Mouse (Mus musculus): ENCODE measurements at regions not wholly inside any gene's neighbourhood (a gene's known extent, or its start where the extent isn't known, plus 50 kb on each side); places are given as distances from the start of the nearest gene placed in this dataset.

GRCm38 (mm10) chr16:78057549-78057948 is 243.7 kb upstream of the Cxadr start:
- no peak for DNase-seq (ENCODE audit: extremely low spot score, low spot score)
- no peaks in the 10 kb centered on the region for H3K4me1 ChIP-seq
- WGBS, result 71% methylated on average over 3 of the region's 3 CpGs
- H3K4me3 ChIP-seq, result no peak overlapping the region
- H3K27ac ChIP-seq, result no peak overlapping the region
- H3K36me3 ChIP-seq (replicated peaks), result no peaks in the 10 kb centered on the region
- H3K9me3 ChIP-seq, result no peaks in the 10 kb centered on the region
- H3K27me3 ChIP-seq (ENCODE audit: poor library complexity, severe bottlenecking), result no peaks in the 10 kb centered on the region

- no peaks in the 10 kb centered on the region for H3K9me3 ChIP-seq
- no peak for DNase-seq (ENCODE audit: extremely low spot score, low spot score)
- peaks cover 10% of the 10 kb centered on the region; the same call in 1 of the 2 replicates for H3K4me1 ChIP-seq
- H3K27me3 ChIP-seq (ENCODE audit: poor library complexity, severe bottlenecking), result no peaks in the 10 kb centered on the region
- H3K27ac ChIP-seq, result no peak overlapping the region
- H3K4me3 ChIP-seq, result no peak overlapping the region
- no peaks in the 10 kb centered on the region for H3K36me3 ChIP-seq (replicated peaks)
- WGBS, result 57% methylated on average over 7 of the region's 7 CpGs
Observed at GRCm38 (mm10) chr16:78052133-78052532, 249.2 kb upstream of the Cxadr start.

GRCm38 (mm10) chr16:78040149-78040920 is 261.0 kb upstream of the Cxadr start:
- H3K36me3 ChIP-seq (replicated peaks), result no peaks in the 10 kb centered on the region
- H3K4me1 ChIP-seq, result no peaks in the 10 kb centered on the region
- H3K27ac ChIP-seq, result no peak overlapping the region
- no peak for DNase-seq (ENCODE audit: extremely low spot score, low spot score)
- no peaks in the 10 kb centered on the region for H3K27me3 ChIP-seq (ENCODE audit: poor library complexity, severe bottlenecking)
- WGBS, result 83% methylated on average over 4 of the region's 4 CpGs
- no peak overlapping the region for H3K4me3 ChIP-seq
- H3K9me3 ChIP-seq, result no peaks in the 10 kb centered on the region

- H3K9me3 ChIP-seq, result no peaks in the 10 kb centered on the region
- H3K4me1 ChIP-seq, result peaks cover 6% of the 10 kb centered on the region; the same call in 1 of the 2 replicates
- H3K27me3 ChIP-seq (ENCODE audit: poor library complexity, severe bottlenecking), result no peaks in the 10 kb centered on the region
- H3K4me3 ChIP-seq, result no peak overlapping the region
- no peak overlapping the region for H3K27ac ChIP-seq
- H3K36me3 ChIP-seq (replicated peaks), result no peaks in the 10 kb centered on the region
- 76% methylated on average over 8 of the region's 8 CpGs for WGBS
- no peak for DNase-seq (ENCODE audit: extremely low spot score, low spot score)
Observed at GRCm38 (mm10) chr16:78019605-78020285, 281.5 kb upstream of the Cxadr start.

- Histone ChIP-seq H3K9me3 (no peaks in the 10 kb centered on the region), H3K27ac (no peak overlapping the region), H3K27me3 (ENCODE audit: poor library complexity, severe bottlenecking) (no peaks in the 10 kb centered on the region), H3K4me1 (peaks cover 10% of the 10 kb centered on the region; the same call in 1 of the 2 replicates), H3K4me3 (no peak overlapping the region), H3K36me3 (replicated peaks) (no peaks in the 10 kb centered on the region)
- DNase-seq (ENCODE audit: extremely low spot score, low spot score), result no peak
- 77% methylated on average over 2 of the region's 2 CpGs for WGBS
Observed at GRCm38 (mm10) chr16:78015401-78015800, 285.9 kb upstream of the Cxadr start.

- Histone ChIP-seq H3K36me3 (replicated peaks) (no peaks in the 10 kb centered on the region), H3K4me1 (peaks cover 4% of the 10 kb centered on the region; the same call in 1 of the 2 replicates), H3K27me3 (ENCODE audit: poor library complexity, severe bottlenecking) (no peaks in the 10 kb centered on the region), H3K27ac (no peak overlapping the region), H3K9me3 (no peaks in the 10 kb centered on the region), H3K4me3 (no peak overlapping the region)
- WGBS, result 87% methylated on average over 5 of the region's 5 CpGs
- no peak for DNase-seq (ENCODE audit: extremely low spot score, low spot score)
Observed at GRCm38 (mm10) chr16:78013049-78013819, 288.1 kb upstream of the Cxadr start.

- no peaks in the 10 kb centered on the region for H3K27me3 ChIP-seq (ENCODE audit: poor library complexity, severe bottlenecking)
- 86% methylated on average over 5 of the region's 5 CpGs for WGBS
- no peak overlapping the region for H3K4me3 ChIP-seq
- no peak for DNase-seq (ENCODE audit: extremely low spot score, low spot score)
- no peaks in the 10 kb centered on the region for H3K4me1 ChIP-seq
- no peaks in the 10 kb centered on the region for H3K36me3 ChIP-seq (replicated peaks)
- no peak overlapping the region for H3K27ac ChIP-seq
- H3K9me3 ChIP-seq, result no peaks in the 10 kb centered on the region
Observed at GRCm38 (mm10) chr16:78004016-78004415, 297.3 kb upstream of the Cxadr start.

GRCm38 (mm10) chr16:77992986-77993385 is 308.3 kb upstream of the Cxadr start:
- H3K4me1 ChIP-seq, result no peaks in the 10 kb centered on the region
- DNase-seq (ENCODE audit: extremely low spot score, low spot score), result no peak
- WGBS, result 83% methylated on average over 4 of the region's 4 CpGs
- no peaks in the 10 kb centered on the region for H3K36me3 ChIP-seq (replicated peaks)
- H3K27me3 ChIP-seq (ENCODE audit: poor library complexity, severe bottlenecking), result no peaks in the 10 kb centered on the region
- no peak overlapping the region for H3K27ac ChIP-seq
- H3K9me3 ChIP-seq, result peaks cover 8% of the 10 kb centered on the region; the same call in 1 of the 2 replicates
- no peak overlapping the region for H3K4me3 ChIP-seq

- WGBS, result 94% methylated on average over 4 of the region's 4 CpGs
- Histone ChIP-seq H3K9me3 (peaks cover 8% of the 10 kb centered on the region; the same call in 1 of the 2 replicates), H3K4me1 (no peaks in the 10 kb centered on the region), H3K36me3 (replicated peaks) (no peaks in the 10 kb centered on the region), H3K27ac (no peak overlapping the region), H3K4me3 (no peak overlapping the region), H3K27me3 (ENCODE audit: poor library complexity, severe bottlenecking) (no peaks in the 10 kb centered on the region)
- no peak for DNase-seq (ENCODE audit: extremely low spot score, low spot score)
Observed at GRCm38 (mm10) chr16:77989791-77990325, 311.4 kb upstream of the Cxadr start.

GRCm38 (mm10) chr16:77989139-77989538 is 312.1 kb upstream of the Cxadr start:
- no peak overlapping the region for H3K4me3 ChIP-seq
- no peaks in the 10 kb centered on the region for H3K36me3 ChIP-seq (replicated peaks)
- H3K4me1 ChIP-seq, result no peaks in the 10 kb centered on the region
- DNase-seq (ENCODE audit: extremely low spot score, low spot score), result no peak
- 97% methylated on average over 5 of the region's 5 CpGs for WGBS
- peaks cover 8% of the 10 kb centered on the region; the same call in 1 of the 2 replicates for H3K9me3 ChIP-seq
- H3K27me3 ChIP-seq (ENCODE audit: poor library complexity, severe bottlenecking), result no peaks in the 10 kb centered on the region
- no peak overlapping the region for H3K27ac ChIP-seq

GRCm38 (mm10) chr16:77986884-77987529 is 314.3 kb upstream of the Cxadr start:
- 76% methylated on average over 10 of the region's 10 CpGs for WGBS
- Histone ChIP-seq H3K27me3 (ENCODE audit: poor library complexity, severe bottlenecking) (no peaks in the 10 kb centered on the region), H3K4me1 (no peaks in the 10 kb centered on the region), H3K9me3 (peaks cover 8% of the 10 kb centered on the region; the same call in 1 of the 2 replicates), H3K4me3 (no peak overlapping the region), H3K36me3 (replicated peaks) (no peaks in the 10 kb centered on the region), H3K27ac (no peak overlapping the region)
- DNase-seq (ENCODE audit: extremely low spot score, low spot score), result no peak

GRCm38 (mm10) chr16:77948785-77949184 is 346.9 kb upstream of the Gm11146 start:
- H3K4me1 ChIP-seq, result no peaks in the 10 kb centered on the region
- H3K4me3 ChIP-seq, result no peak overlapping the region
- no peaks in the 10 kb centered on the region for H3K36me3 ChIP-seq (replicated peaks)
- no peaks in the 10 kb centered on the region for H3K9me3 ChIP-seq
- 98% methylated on average over 1 of the region's 1 CpGs for WGBS
- H3K27ac ChIP-seq, result no peak overlapping the region
- H3K27me3 ChIP-seq (ENCODE audit: poor library complexity, severe bottlenecking), result no peaks in the 10 kb centered on the region
- DNase-seq (ENCODE audit: extremely low spot score, low spot score), result no peak

Measured in forebrain, embryonic 10.5 days (tissue).